Comparison of ENCODE assay signal across 24 mouse cellular contexts in the genomic region with DNA sequence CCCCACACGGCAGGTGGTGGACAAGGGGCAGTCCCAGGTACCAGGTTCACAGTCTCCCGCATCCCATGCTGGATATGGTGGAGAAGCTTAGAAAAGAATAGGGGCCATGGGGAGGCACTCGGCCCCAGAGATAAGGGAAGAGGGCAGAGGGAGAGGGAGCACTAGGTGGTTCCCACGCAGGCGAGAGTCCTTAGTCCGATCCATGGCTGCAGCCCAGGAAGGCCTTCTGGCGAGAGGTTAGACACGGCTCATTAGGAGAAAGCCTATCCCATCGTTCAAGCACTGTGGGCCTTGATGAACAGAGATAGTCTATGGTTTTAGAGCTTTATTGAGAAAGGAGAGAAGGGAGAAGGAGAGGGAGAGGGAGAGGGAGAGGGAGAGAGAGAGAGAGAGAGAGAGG. TPM values are rescaled to one million over a fixed set of nuclear protein-coding genes. Genes with fewer than 3 reads are reported as not detected.
"Had no signal": no experiment of that assay in that cellular context is flagged by ENCODE, and none has a peak within 500 bp of the region (broad histone marks: within the 10 kb centered on the region; RNA-seq: fewer than 3 reads in every experiment).

No protein-coding gene starts in this region.

- H3K36me3 ChIP-seq: limb, embryonic 13.5 days; liver, embryonic 12.5 days; liver, embryonic 15.5 days; lung, embryonic 15.5 days; midbrain, embryonic 10.5 days; midbrain, embryonic 13.5 days; neural tube, embryonic 13.5 days had no signal

- H3K27me3 ChIP-seq: limb, embryonic 13.5 days; liver, embryonic 12.5 days; liver, embryonic 15.5 days; lung, embryonic 15.5 days; megakaryocyte, embryonic 14.5 days; midbrain, embryonic 13.5 days; neural tube, embryonic 13.5 days had no signal

- DNase-seq: kidney, postnatal 14 days; kidney, postnatal 4 days; left cerebral cortex, postnatal 4 days; liver; lung, adult 18-20 months; lung, postnatal 10 days; lung, postnatal 36 days; thymus, adult 2 months; thymus, postnatal 14 days; thymus, postnatal 4 days had no signal

- H3K9me3 ChIP-seq: limb, embryonic 13.5 days; liver, embryonic 12.5 days; liver, embryonic 15.5 days; lung, embryonic 15.5 days; midbrain, embryonic 10.5 days; midbrain, embryonic 13.5 days; neural tube, embryonic 13.5 days had no signal

- H3K4me1 ChIP-seq: limb, embryonic 13.5 days; liver, embryonic 12.5 days; liver, embryonic 15.5 days; lung, embryonic 15.5 days; megakaryocyte, embryonic 14.5 days; neural tube, embryonic 13.5 days had no signal

- H3K4me3 ChIP-seq: limb, embryonic 13.5 days; liver, embryonic 12.5 days; liver, embryonic 15.5 days; lung, embryonic 15.5 days; megakaryocyte, embryonic 14.5 days; midbrain, embryonic 10.5 days; midbrain, embryonic 13.5 days; myocyte; neural tube, embryonic 13.5 days had no signal

- H3K27ac ChIP-seq: limb, embryonic 13.5 days; liver, embryonic 12.5 days; liver, embryonic 15.5 days; lung, embryonic 15.5 days; midbrain, embryonic 10.5 days; midbrain, embryonic 13.5 days; neural tube, embryonic 13.5 days had no signal

RNA-seq across cellular contexts. Expression of a gene that starts 16.1 kb away (rescaled TPM):
- polyA plus RNA-seq: kidney, embryonic 16.5 days; limb, embryonic 13.5 days; liver, embryonic 12.5 days; liver, embryonic 15.5 days; midbrain, embryonic 10.5 days; midbrain, embryonic 13.5 days; midbrain, embryonic 16.5 days; myocyte; neural tube, embryonic 13.5 days; small intestine, adult 2 months; spleen, adult 2 months; stomach, embryonic 16.5 days; thymus, adult 2 months had no signal

RNA-seq across cellular contexts. Expression of a gene that starts 20.9 kb away (rescaled TPM):
- polyA plus RNA-seq: kidney, embryonic 16.5 days; limb, embryonic 13.5 days; liver, embryonic 12.5 days; liver, embryonic 15.5 days; midbrain, embryonic 10.5 days; midbrain, embryonic 13.5 days; midbrain, embryonic 16.5 days; myocyte; neural tube, embryonic 13.5 days; small intestine, adult 2 months; spleen, adult 2 months; thymus, adult 2 months had no signal
